ENCODE assay signal across 8 mouse cellular contexts in genomic region chr5:107901014-107901615, GRCm38 (mm10). TPM values are rescaled to one million over a fixed set of nuclear protein-coding genes. Genes with fewer than 3 reads are reported as not detected.
DNase-seq lines count a peak whose midpoint lies in the region; ATAC-seq and TF ChIP-seq lines count a peak whose summit lies in the region.

No protein-coding gene starts in this region.

- peak overlapping the region; percentile 98 for H3K4me3 ChIP-seq in kidney, postnatal 0 days (replicated peaks; ENCODE audit: low read depth, low read length)
- peak overlapping the region; percentile 98 for H3K4me3 ChIP-seq in E14TG2a.4 (replicated peaks; ENCODE audit: low read length)
- peak overlapping the region; percentile 93 for H3K4me3 ChIP-seq in embryonic facial prominence, embryonic 13.5 days
- peak overlapping the region; percentile 77 for H3K4me3 ChIP-seq in intestine, postnatal 0 days (ENCODE audit: low read depth, low read length)

- H3K36me3 ChIP-seq in kidney, postnatal 0 days (ENCODE audit: insufficient read depth, low read length), result peaks cover 22% of the 10 kb centered on the region
- peaks cover 50% of the 10 kb centered on the region for H3K36me3 ChIP-seq in E14TG2a.4 (ENCODE audit: insufficient read depth, low read length)
- H3K36me3 ChIP-seq in embryonic facial prominence, embryonic 13.5 days, result peaks cover 37% of the 10 kb centered on the region
- peaks cover 38% of the 10 kb centered on the region for H3K36me3 ChIP-seq in intestine, postnatal 0 days (ENCODE audit: control insufficient read depth, insufficient read depth)

- H3K4me2 ChIP-seq in kidney, postnatal 0 days (ENCODE audit: low read length), result peak overlapping the region; percentile 55
- peak overlapping the region; percentile 76 for H3K4me2 ChIP-seq in embryonic facial prominence, embryonic 13.5 days
- H3K4me2 ChIP-seq in intestine, postnatal 0 days (replicated peaks; ENCODE audit: low read depth), result peak overlapping the region; percentile 64

- H3K27ac ChIP-seq in kidney, postnatal 0 days, result peak overlapping the region; percentile 86
- peak overlapping the region; percentile 91 for H3K27ac ChIP-seq in embryonic facial prominence, embryonic 13.5 days
- peak overlapping the region; percentile 47 for H3K27ac ChIP-seq in intestine, postnatal 0 days (ENCODE audit: low read depth, low read length)

- no peak for TF ChIP-seq CTCF in kidney, postnatal 0 days (IDR thresholded peaks at IDR 0.05; ENCODE audit: low read depth)
- TF ChIP-seq CTCF in E14TG2a.4 (conservative IDR thresholded peaks at IDR 0.05; ENCODE audit: low read length), result no peak
- TF ChIP-seq CTCF in intestine, postnatal 0 days (IDR thresholded peaks at IDR 0.05; ENCODE audit: low read depth), result no peak

- H3K9ac ChIP-seq in kidney, postnatal 0 days (ENCODE audit: low read depth, low read length), result peak overlapping the region; percentile 98
- H3K9ac ChIP-seq in embryonic facial prominence, embryonic 13.5 days, result peak overlapping the region; percentile 97
- H3K9ac ChIP-seq in intestine, postnatal 0 days (ENCODE audit: low read depth, low read length), result peak overlapping the region; percentile 71

- no peaks in the 10 kb centered on the region for H3K9me3 ChIP-seq in kidney, postnatal 0 days (replicated peaks; ENCODE audit: low read length)
- H3K9me3 ChIP-seq in E14TG2a.4 (ENCODE audit: low read length), result no peaks in the 10 kb centered on the region
- H3K9me3 ChIP-seq in embryonic facial prominence, embryonic 13.5 days, result no peaks in the 10 kb centered on the region
- H3K9me3 ChIP-seq in intestine, postnatal 0 days (ENCODE audit: control insufficient read depth), result no peaks in the 10 kb centered on the region

- peak; percentile 27 for ATAC-seq in kidney, postnatal 0 days (replicated peaks; ENCODE audit: low FRiP score, low read depth)
- ATAC-seq in embryonic facial prominence, embryonic 13.5 days (ENCODE audit: insufficient number of reproducible peaks, insufficient read depth, low FRiP score, low TSS enrichment, low read depth), result 0 out of 2 replicates have a peak, but pooled peaks have one; percentile 11
- ATAC-seq in intestine, postnatal 0 days, result peak; percentile 32

- peaks cover 4% of the 10 kb centered on the region; the same call in 1 of the 2 replicates for H3K4me1 ChIP-seq in kidney, postnatal 0 days (replicated peaks; ENCODE audit: insufficient read depth, low read length)
- H3K4me1 ChIP-seq in E14TG2a.4 (replicated peaks; ENCODE audit: low read depth, low read length), result peaks cover 47% of the 10 kb centered on the region
- peaks cover 4% of the 10 kb centered on the region; the same call in 1 of the 2 replicates for H3K4me1 ChIP-seq in embryonic facial prominence, embryonic 13.5 days
- H3K4me1 ChIP-seq in intestine, postnatal 0 days (replicated peaks; ENCODE audit: control insufficient read depth, insufficient read depth, low read length), result no peaks in the 10 kb centered on the region

- DNase-seq in kidney, postnatal 0 days (ENCODE audit: low spot score), result peak; percentile 25
- no peak for DNase-seq in kidney, adult 11 months
- peak; percentile 39 to 57 for DNase-seq in natural killer cell, adult 2 months (ENCODE audit: low spot score in 2 of 2)
- no peak for DNase-seq in urinary bladder, postnatal 25 days (ENCODE audit: low spot score)
- no peak for DNase-seq in right cerebral cortex, adult 18-20 months

- WGBS in kidney, postnatal 0 days, result under 1% methylated on average over 23 of the region's 23 CpGs
- WGBS in embryonic facial prominence, embryonic 13.5 days, result under 1% methylated on average over 23 of the region's 23 CpGs
- WGBS in intestine, postnatal 0 days, result under 1% methylated on average over 23 of the region's 23 CpGs

- no peaks in the 10 kb centered on the region for H3K27me3 ChIP-seq in kidney, postnatal 0 days (ENCODE audit: insufficient read depth, low read length)
- H3K27me3 ChIP-seq in E14TG2a.4 (ENCODE audit: insufficient read depth, low read length), result peaks cover 6% of the 10 kb centered on the region; the same call in 1 of the 2 replicates
- H3K27me3 ChIP-seq in embryonic facial prominence, embryonic 13.5 days, result no peaks in the 10 kb centered on the region
- H3K27me3 ChIP-seq in intestine, postnatal 0 days (replicated peaks; ENCODE audit: control insufficient read depth, insufficient read depth, low read length), result no peaks in the 10 kb centered on the region

RNA-seq across cellular contexts. Expression of gene Rpl5, which starts 0.8 kb away (rescaled TPM):
- polyA plus RNA-seq in kidney, postnatal 0 days (2015; fragmentation: Nextera tagmentation; extraction: Ambion mirVana), result 66.8 and 70.4 TPM in 2 replicates
- polyA plus RNA-seq in embryonic facial prominence, embryonic 13.5 days (2015; fragmentation: Nextera tagmentation; extraction: Ambion mirVana), result 76.6 and 81.0 TPM in 2 replicates
- 26.7 and 29.1 TPM in 2 replicates for polyA plus RNA-seq in intestine, postnatal 0 days (2015; fragmentation: Nextera tagmentation; extraction: Ambion mirVana)

RNA-seq across cellular contexts. Expression of gene Evi5, which starts 26.2 kb away (rescaled TPM):
- polyA plus RNA-seq in kidney, postnatal 0 days (2015; fragmentation: Nextera tagmentation; extraction: Ambion mirVana), result 84.3 and 88.8 TPM in 2 replicates
- polyA plus RNA-seq in embryonic facial prominence, embryonic 13.5 days (2015; fragmentation: Nextera tagmentation; extraction: Ambion mirVana), result 76.6 and 80.9 TPM in 2 replicates
- 39.7 and 41.6 TPM in 2 replicates for polyA plus RNA-seq in intestine, postnatal 0 days (2015; fragmentation: Nextera tagmentation; extraction: Ambion mirVana)

Comparison
In these comparisons a context has a peak if more than half of its experiments do, and no peak if none do; other contexts are left out.
1. DNase-seq: peak in kidney, postnatal 0 days (single experiment) and natural killer cell, adult 2 months (2 of 2); none in kidney, adult 11 months (single experiment), urinary bladder, postnatal 25 days (single experiment) and right cerebral cortex, adult 18-20 months (single experiment).
2. Peak in every context shown above with its lines, with median percentiles within 50 percentile points of each other: ATAC-seq, H3K27ac ChIP-seq, H3K4me2 ChIP-seq, H3K4me3 ChIP-seq and H3K9ac ChIP-seq.